In genomic region chrX:53716323-53717182, GRCm38 (mm10) we compare ENCODE assay signal across 9 mouse cellular contexts. TPM values are rescaled to one million over a fixed set of nuclear protein-coding genes. Genes with fewer than 3 reads are reported as not detected.
DNase-seq lines count a peak whose midpoint lies in the region; ATAC-seq and TF ChIP-seq lines count a peak whose summit lies in the region.
"Had no signal": no experiment of that assay in that cellular context is flagged by ENCODE, and none has a peak within 500 bp of the region (broad histone marks: within the 10 kb centered on the region; RNA-seq: fewer than 3 reads in every experiment).

No protein-coding gene starts in this region.

- no peaks in the 10 kb centered on the region for H3K4me1 ChIP-seq in forebrain, embryonic 15.5 days
- no peaks in the 10 kb centered on the region for H3K4me1 ChIP-seq in liver, embryonic 15.5 days (replicated peaks)
- peaks cover 8% of the 10 kb centered on the region for H3K4me1 ChIP-seq in olfactory bulb, adult 2 months (ENCODE audit: control insufficient read depth, insufficient read depth, low read length)

- peak; percentile 90 for ATAC-seq in forebrain, embryonic 15.5 days (replicated peaks)
- ATAC-seq in liver, embryonic 15.5 days (ENCODE audit: insufficient read depth): no peak

- no peak for TF ChIP-seq CTCF in olfactory bulb, adult 2 months (IDR thresholded peaks at IDR 0.05; ENCODE audit: insufficient read depth, low read depth, low read length)

- DNase-seq in 3134 (ENCODE audit: extremely low read depth, insufficient read length, low spot score): peak; percentile 1
- peak; percentile 51 for DNase-seq in cerebellum, adult 11 months
- peak; percentile 14 to 19 for DNase-seq in heart, postnatal 36 days
- DNase-seq in layer of hippocampus, adult 11-12 months (ENCODE audit: low spot score): peak; percentile 37
- no peak for DNase-seq in c-Kit-positive CD71-positive TER-119-positive erythroid progenitor cells, embryonic 14.5 days (ENCODE audit: low spot score)

- H3K27me3 ChIP-seq in forebrain, embryonic 15.5 days: no peaks in the 10 kb centered on the region
- H3K27me3 ChIP-seq in liver, embryonic 15.5 days: no peaks in the 10 kb centered on the region

- no peak for TF ChIP-seq POLR2A in olfactory bulb, adult 2 months (IDR thresholded peaks at IDR 0.05; ENCODE audit: insufficient read depth, low read depth, low read length)

- no peaks in the 10 kb centered on the region for H3K36me3 ChIP-seq in forebrain, embryonic 15.5 days
- no peaks in the 10 kb centered on the region for H3K36me3 ChIP-seq in liver, embryonic 15.5 days (replicated peaks)
- H3K36me3 ChIP-seq: G1E had no signal

- peak overlapping the region; percentile 40 for H3K4me3 ChIP-seq in forebrain, embryonic 15.5 days
- H3K4me3 ChIP-seq in liver, embryonic 15.5 days (replicated peaks): 0 out of 2 replicates have a peak overlapping the region, but pooled peaks have one; percentile 7
- H3K4me3 ChIP-seq in olfactory bulb, adult 2 months (ENCODE audit: insufficient read depth, low read depth, low read length): peak overlapping the region; percentile 55

- H3K4me2 ChIP-seq in forebrain, embryonic 15.5 days (replicated peaks): peak overlapping the region; percentile 65
- peak overlapping the region; percentile 42 for H3K4me2 ChIP-seq in liver, embryonic 15.5 days

- WGBS in forebrain, embryonic 15.5 days: 17% methylated on average over 49 of the region's 49 CpGs
- 25% methylated on average over 46 of the region's 49 CpGs for WGBS in liver, embryonic 15.5 days (ENCODE audit: insufficient replicate concordance)
- 19% methylated on average over 48 of the region's 49 CpGs for WGBS in olfactory bulb, adult 2 months

- intact Hi-C loops in heart, postnatal 36 days (cut with DNase I): no loop called here

- no peaks in the 10 kb centered on the region for H3K9me3 ChIP-seq in forebrain, embryonic 15.5 days
- H3K9me3 ChIP-seq in liver, embryonic 15.5 days (replicated peaks): no peaks in the 10 kb centered on the region

- H3K27ac ChIP-seq in forebrain, embryonic 15.5 days (replicated peaks): no peak overlapping the region
- no peak overlapping the region for H3K27ac ChIP-seq in liver, embryonic 15.5 days (replicated peaks)
- peak overlapping the region; percentile 29; the same call in 1 of the 2 replicates for H3K27ac ChIP-seq in olfactory bulb, adult 2 months (ENCODE audit: insufficient read depth, low read depth, low read length)

- peak overlapping the region; percentile 43 for H3K9ac ChIP-seq in forebrain, embryonic 15.5 days (replicated peaks)
- H3K9ac ChIP-seq in liver, embryonic 15.5 days: no peak overlapping the region

RNA-seq across cellular contexts. Expression of gene 4930502E18Rik, which starts 8.1 kb away (rescaled TPM):
- polyA plus RNA-seq in forebrain, embryonic 15.5 days (2015; fragmentation: Nextera tagmentation; extraction: Ambion mirVana): 0.11 and 0.17 TPM in 2 replicates
- not detected for total RNA-seq in heart, postnatal 36 days (2021)
- polyA plus RNA-seq in liver, embryonic 15.5 days (2015; fragmentation: Nextera tagmentation; extraction: Ambion mirVana): 0.06 and 0.10 TPM in 2 replicates
- polyA plus RNA-seq in olfactory bulb, adult 2 months (2012; ENCODE audit: insufficient read depth, insufficient read length, low replicate concordance, missing spikeins): not detected in 2 replicates
- total RNA-seq: G1E had no signal
- polyA plus RNA-seq: G1E had no signal

RNA-seq across cellular contexts. Expression of gene 1700013H16Rik, which starts 41.1 kb away (rescaled TPM):
- 0.15 TPM in 1 of 2 replicates, not detected in the other for polyA plus RNA-seq in forebrain, embryonic 15.5 days (2015; fragmentation: Nextera tagmentation; extraction: Ambion mirVana)
- total RNA-seq in heart, postnatal 36 days (2021): not detected
- not detected in 2 replicates for polyA plus RNA-seq in liver, embryonic 15.5 days (2015; fragmentation: Nextera tagmentation; extraction: Ambion mirVana)
- polyA plus RNA-seq in olfactory bulb, adult 2 months (2012; ENCODE audit: insufficient read depth, insufficient read length, low replicate concordance, missing spikeins): not detected in 2 replicates
- total RNA-seq: G1E had no signal
- polyA plus RNA-seq: G1E had no signal

RNA-seq across cellular contexts. Expression of gene Rtl8b, which starts 46.3 kb away (rescaled TPM):
- 126 and 130 TPM in 2 replicates for polyA plus RNA-seq in forebrain, embryonic 15.5 days (2015; fragmentation: Nextera tagmentation; extraction: Ambion mirVana)
- 10 to 100 TPM; 82.1 to 97.6 TPM for total RNA-seq in heart, postnatal 36 days (2021)
- polyA plus RNA-seq in liver, embryonic 15.5 days (2015; fragmentation: Nextera tagmentation; extraction: Ambion mirVana): 5.7 and 6.7 TPM in 2 replicates
- polyA plus RNA-seq in olfactory bulb, adult 2 months (2012; ENCODE audit: insufficient read depth, insufficient read length, low replicate concordance, missing spikeins): not detected in 2 replicates
- total RNA-seq: G1E had no signal
- polyA plus RNA-seq: G1E had no signal

RNA-seq across cellular contexts. Expression of gene Zfp36l3, which starts 59.6 kb away (rescaled TPM):
- polyA plus RNA-seq in forebrain, embryonic 15.5 days (2015; fragmentation: Nextera tagmentation; extraction: Ambion mirVana): not detected in 2 replicates
- total RNA-seq in heart, postnatal 36 days (2021): not detected
- polyA plus RNA-seq in liver, embryonic 15.5 days (2015; fragmentation: Nextera tagmentation; extraction: Ambion mirVana): not detected in 2 replicates
- not detected in 2 replicates for polyA plus RNA-seq in olfactory bulb, adult 2 months (2012; ENCODE audit: insufficient read depth, insufficient read length, low replicate concordance, missing spikeins)
- polyA plus RNA-seq: G1E had no signal

Comparison
In these comparisons a context has a peak if more than half of its experiments do, and no peak if none do; other contexts are left out.
1. RNA of gene Rtl8b, which starts 46.3 kb away (polyA plus RNA-seq): 126 to 130 TPM in forebrain, embryonic 15.5 days; 5.7 to 6.7 TPM in liver, embryonic 15.5 days and not detected in olfactory bulb, adult 2 months; every median in the first group is over 10 times any median in the second.
2. Peak in every context shown above with its lines, with median percentiles within 50 percentile points of each other: H3K4me3 ChIP-seq.